Mouse (Mus musculus) stomach, postnatal 0 days (tissue): Measurements from ENCODE around the gene Smim20. TPM values are rescaled to one million over a fixed set of nuclear protein-coding genes. Genes with fewer than 3 reads are reported as not detected.

Source experiments
- ATAC-seq: fragments of 200-750 bp; cut with Nextera tagmentation; 2 replicates; pipeline ENCODE4 v1.8.0; 2017; ENCODE audit not compliant: low FRiP score, low TSS enrichment
- DNase-seq: peaks from one replicate; pipeline ENCODE4 v3.0.0-alpha.2; 2016; ENCODE audit warnings: low spot score
- H3K27ac ChIP-seq: fragments of 300-500 bp; sonication (generic); replicated peaks from 2 replicates; pipeline ENCODE4 v1.5.1; 2014; ENCODE audit warnings: mild to moderate bottlenecking, control low read depth
- H3K27me3 ChIP-seq: fragments of 300-500 bp; sonication (generic); 2 replicates; pipeline ENCODE4 v1.6.1; 2014; ENCODE audit warnings: low read length; ENCODE audit not compliant: control insufficient read depth, insufficient read depth
- H3K36me3 ChIP-seq: fragments of 300-500 bp; sonication (generic); 2 replicates; pipeline ENCODE4 v1.6.1; 2014; ENCODE audit warnings: low read length, mixed read lengths; ENCODE audit not compliant: control insufficient read depth, insufficient read depth
- H3K4me1 ChIP-seq: fragments of 300-500 bp; sonication (generic); replicated peaks from 2 replicates; pipeline ENCODE4 v1.6.1; 2014; ENCODE audit warnings: antibody characterized with exemption; ENCODE audit not compliant: control insufficient read depth, insufficient read depth
- H3K4me2 ChIP-seq: fragments of 300-500 bp; sonication (generic); replicated peaks from 2 replicates; pipeline ENCODE4 v1.6.1; 2014; ENCODE audit warnings: low read depth, mild to moderate bottlenecking, control low read depth, moderate library complexity
- H3K4me3 ChIP-seq: fragments of 300-500 bp; sonication (generic); 2 replicates; pipeline ENCODE4 v1.5.1; 2014; ENCODE audit warnings: low read depth, low read length, control low read depth
- H3K9ac ChIP-seq: fragments of 300-500 bp; sonication (generic); 2 replicates; pipeline ENCODE4 v1.6.1; 2014; ENCODE audit warnings: mild to moderate bottlenecking, low read length, control low read depth, mixed read lengths
- H3K9me3 ChIP-seq: fragments of 300-500 bp; sonication (generic); 2 replicates; pipeline ENCODE4 v1.6.1; 2016; ENCODE audit warnings: low read length; ENCODE audit not compliant: control insufficient read depth
- CTCF ChIP-seq: IDR thresholded peaks from 2 replicates; pipeline ENCODE4 v1.5.1; 2016; ENCODE audit warnings: antibody characterized with exemption, low read depth, mild to moderate bottlenecking, moderate library complexity
- EP300 ChIP-seq: optimal IDR thresholded peaks from 2 replicates; pipeline ENCODE3; 2016; ENCODE audit warnings: antibody characterized with exemption
- WGBS: fragments of 180-500 bp; shearing (Covaris S2); extraction: QIAGEN DNeasy Blood & Tissue Kit; methylation state at CpG from one replicate; pipeline ENCODE4 v1.1.7; 2014; 5-methylcytosine and 5-hydroxymethylcytosine counted together
- polyA plus RNA-seq: library from polyadenylated mRNA; unstranded; fragments of >200 nt; fragmentation: Nextera tagmentation; extraction: Ambion mirVana; gene quantifications from 2 replicates; pipeline ENCODE4 v1.2.1, GENCODE M21; 2015

The Smim20 gene
- polyA plus RNA-seq, 1 experiment from 2014 or later = 82.9 TPM

- WGBS = 33% methylated on average over 3 of the region's 3 CpGs
Observed at GRCm38 (mm10) chr5:53275376-53275775, 8.5 kb downstream of the Smim20 start.

DNA sequence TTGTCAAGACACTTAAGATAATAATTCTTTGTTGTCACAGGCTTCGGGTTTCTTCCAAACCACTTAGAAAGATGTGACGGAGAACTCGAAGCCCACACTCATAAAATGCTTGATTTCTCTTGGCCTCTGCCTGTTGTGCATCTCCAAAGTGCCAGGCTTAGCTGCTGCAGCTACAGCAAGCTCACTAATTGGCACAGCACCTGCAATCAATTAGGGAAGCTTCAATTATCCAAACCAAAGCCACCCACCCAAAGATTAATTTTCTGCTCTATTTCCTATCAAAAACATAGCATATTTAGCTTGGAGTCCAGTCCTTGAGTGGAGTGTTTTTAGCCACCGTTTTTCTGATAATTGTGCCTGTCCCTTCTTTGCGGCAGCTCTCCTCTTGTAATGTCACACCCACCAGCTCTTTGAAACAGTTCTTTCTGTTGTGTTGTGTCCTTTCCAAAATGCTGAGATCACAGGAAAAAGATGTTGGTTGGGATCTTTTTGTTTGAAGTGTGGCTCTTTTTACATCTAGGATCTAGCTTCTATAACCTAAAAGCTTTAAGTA is 9.7 kb downstream of the Smim20 start:
- TF ChIP-seq EP300 (no peak), CTCF (no peak)
- H3K4me1 ChIP-seq = 0 out of 2 replicates have a peak, but pooled peaks cover 2% of the 10 kb centered on the region
- no peak overlapping the region for H3K27ac ChIP-seq
- no peaks in the 10 kb centered on the region for H3K9me3 ChIP-seq
- no peak for ATAC-seq
- no peak overlapping the region for H3K9ac ChIP-seq
- H3K4me2 ChIP-seq = no peak overlapping the region
- no peak for DNase-seq
- 74% methylated on average over 5 of the region's 5 CpGs for WGBS
- peaks cover 3% of the 10 kb centered on the region; the same call in 1 of the 2 replicates for H3K36me3 ChIP-seq
- no peaks in the 10 kb centered on the region for H3K27me3 ChIP-seq
- H3K4me3 ChIP-seq = no peak overlapping the region

More at GRCm38 (mm10) chr5:53275376-53275775, 8.5 kb downstream of the Smim20 start:
- ATAC-seq = no peak
- H3K27me3 ChIP-seq = no peaks in the 10 kb centered on the region
- H3K9me3 ChIP-seq = no peaks in the 10 kb centered on the region
- 0 out of 2 replicates have a peak, but pooled peaks cover 2% of the 10 kb centered on the region for H3K4me1 ChIP-seq
- no peak overlapping the region for H3K4me2 ChIP-seq
- no peak overlapping the region for H3K4me3 ChIP-seq
- peak; percentile 17 for DNase-seq
- TF ChIP-seq CTCF = no peak
- TF ChIP-seq EP300 = no peak
- H3K36me3 ChIP-seq = peaks cover 3% of the 10 kb centered on the region; the same call in 1 of the 2 replicates
- H3K9ac ChIP-seq = no peak overlapping the region
- no peak overlapping the region for H3K27ac ChIP-seq

- 87% methylated on average over 4 of the region's 4 CpGs for WGBS
- TF ChIP-seq CTCF = no peak
- no peak for TF ChIP-seq EP300
- H3K36me3 ChIP-seq = peaks cover 3% of the 10 kb centered on the region; the same call in 1 of the 2 replicates
- 0 out of 2 replicates have a peak, but pooled peaks cover 2% of the 10 kb centered on the region for H3K4me1 ChIP-seq
- no peak overlapping the region for H3K27ac ChIP-seq
- DNase-seq = no peak
- no peak overlapping the region for H3K9ac ChIP-seq
- H3K4me3 ChIP-seq = no peak overlapping the region
- H3K4me2 ChIP-seq = no peak overlapping the region
- H3K27me3 ChIP-seq = no peaks in the 10 kb centered on the region
- H3K9me3 ChIP-seq = no peaks in the 10 kb centered on the region
- ATAC-seq = no peak
Observed at GRCm38 (mm10) chr5:53277716-53278263, 10.9 kb downstream of the Smim20 start.

DNA sequence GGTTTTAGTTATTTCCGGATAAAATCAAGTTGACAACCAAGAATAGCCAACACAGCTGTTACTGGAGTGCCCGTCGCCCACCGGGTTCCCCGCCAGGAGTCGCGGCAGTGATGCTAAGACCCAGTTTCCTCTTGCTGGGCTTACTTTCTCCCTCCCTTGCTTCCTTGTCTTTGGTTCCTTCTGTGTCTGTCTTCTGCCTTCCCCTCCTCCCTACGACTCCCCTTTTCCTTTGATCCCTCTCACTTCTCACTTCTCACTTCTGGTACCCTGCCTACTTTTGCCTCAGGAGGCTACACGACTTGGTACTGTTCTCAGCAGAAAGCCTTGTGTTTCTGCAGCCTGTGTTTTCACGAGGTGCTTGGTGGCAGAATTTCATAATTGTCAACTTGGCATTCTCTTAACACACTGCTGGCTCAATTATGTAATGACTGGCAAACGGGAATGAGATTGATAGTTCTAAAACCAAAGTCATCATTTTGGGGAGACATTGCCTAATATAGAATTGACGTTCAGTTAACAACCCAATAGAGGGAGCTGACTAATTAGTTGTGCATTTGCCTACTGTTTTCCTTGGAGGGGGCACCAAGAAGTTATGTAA is 12.4 kb downstream of the Smim20 start:
- 0 out of 2 replicates have a peak, but pooled peaks cover 2% of the 10 kb centered on the region for H3K4me1 ChIP-seq
- no peaks in the 10 kb centered on the region for H3K9me3 ChIP-seq
- H3K4me2 ChIP-seq = no peak overlapping the region
- H3K36me3 ChIP-seq = peaks cover 3% of the 10 kb centered on the region; the same call in 1 of the 2 replicates
- DNase-seq = no peak
- no peaks in the 10 kb centered on the region for H3K27me3 ChIP-seq
- no peak overlapping the region for H3K27ac ChIP-seq
- no peak overlapping the region for H3K4me3 ChIP-seq
- 72% methylated on average over 12 of the region's 12 CpGs for WGBS
- H3K9ac ChIP-seq = no peak overlapping the region
- TF ChIP-seq EP300 (no peak), CTCF (no peak)
- ATAC-seq = no peak

- H3K27me3 ChIP-seq = no peaks in the 10 kb centered on the region
- H3K27ac ChIP-seq = no peak overlapping the region
- WGBS = 78% methylated on average over 4 of the region's 4 CpGs
- no peaks in the 10 kb centered on the region for H3K9me3 ChIP-seq
- DNase-seq (no peak), ATAC-seq (no peak)
- no peak overlapping the region for H3K4me3 ChIP-seq
- no peak overlapping the region for H3K4me2 ChIP-seq
- H3K9ac ChIP-seq = no peak overlapping the region
- H3K4me1 ChIP-seq = no peaks in the 10 kb centered on the region
- no peak for TF ChIP-seq EP300
- no peak for TF ChIP-seq CTCF
- H3K36me3 ChIP-seq = 0 out of 2 replicates have a peak, but pooled peaks cover under 1% of the 10 kb centered on the region
Observed at GRCm38 (mm10) chr5:53282487-53282886, 15.6 kb downstream of the Smim20 start.

- H3K27ac ChIP-seq = no peak overlapping the region
- no peak overlapping the region for H3K4me2 ChIP-seq
- 87% methylated on average over 2 of the region's 2 CpGs for WGBS
- no peak overlapping the region for H3K9ac ChIP-seq
- DNase-seq (no peak), ATAC-seq (no peak)
- H3K9me3 ChIP-seq = no peaks in the 10 kb centered on the region
- no peaks in the 10 kb centered on the region for H3K36me3 ChIP-seq
- TF ChIP-seq EP300 (no peak), CTCF (no peak)
- H3K4me3 ChIP-seq = no peak overlapping the region
- H3K4me1 ChIP-seq = no peaks in the 10 kb centered on the region
- no peaks in the 10 kb centered on the region for H3K27me3 ChIP-seq
Observed at GRCm38 (mm10) chr5:53286406-53286805, 19.5 kb downstream of the Smim20 start.
